Mouse (Mus musculus): ENCODE data around the gene Pdilt. TPM values are rescaled to one million over a fixed set of nuclear protein-coding genes. Genes with fewer than 3 reads are reported as not detected.

Gene Pdilt
- total RNA-seq, 2 experiments from 2014 or later = not detected

GRCm38 (mm10) chr7:119513056-119513455, 10.2 kb downstream of the Pdilt start:
- DNase-seq (ENCODE audit: low spot score in 2 of 2) = peak; percentile 39 to 53

DNA sequence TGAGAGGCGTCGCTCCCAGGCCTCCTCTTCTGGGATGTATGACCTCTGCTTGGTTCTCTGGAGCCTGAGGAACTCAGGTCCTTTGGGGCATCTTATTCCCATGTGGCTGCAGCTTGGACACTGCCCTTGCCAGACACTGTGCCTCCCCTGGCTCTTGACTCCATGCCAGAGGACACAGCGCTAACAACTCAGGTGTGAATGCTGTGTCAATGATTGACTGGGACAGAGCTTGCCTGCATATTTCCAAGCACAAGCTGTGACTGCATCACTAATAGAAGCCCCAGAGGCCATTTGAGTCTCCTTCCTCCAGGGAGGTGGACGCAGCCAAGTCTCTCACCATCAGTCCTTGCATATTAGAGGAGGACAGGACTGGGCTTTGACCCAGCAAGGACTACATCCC, 12.1 kb downstream of the Pdilt start:
- DNase-seq (ENCODE audit: low spot score in 2 of 2) = no peak

GRCm38 (mm10) chr7:119490041-119490780, 33.1 kb downstream of the Pdilt start:
- no peak for DNase-seq (ENCODE audit: low spot score in 2 of 2)

DNA sequence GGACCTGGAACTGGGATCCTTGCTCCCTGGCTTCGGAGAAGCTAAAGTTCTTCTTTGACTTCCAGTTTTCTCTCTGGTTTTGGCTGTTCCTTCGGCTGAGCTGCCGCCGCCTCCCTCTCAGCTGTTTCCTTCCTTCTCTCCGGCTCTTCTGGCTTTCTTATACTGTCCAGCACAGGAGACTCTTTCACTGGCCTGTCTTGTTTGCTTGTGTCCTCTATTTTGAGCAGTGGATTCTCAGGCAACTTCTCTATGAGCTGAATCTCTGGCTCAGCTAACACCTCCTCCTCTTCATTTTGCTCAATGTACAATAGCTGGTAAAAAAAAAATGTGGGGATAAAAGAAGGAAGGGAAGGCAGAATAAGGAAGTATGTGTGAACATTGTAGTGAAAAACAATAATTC, 36.6 kb downstream of the Pdilt start:
- DNase-seq (ENCODE audit: low spot score in 2 of 2) = no peak

DNA sequence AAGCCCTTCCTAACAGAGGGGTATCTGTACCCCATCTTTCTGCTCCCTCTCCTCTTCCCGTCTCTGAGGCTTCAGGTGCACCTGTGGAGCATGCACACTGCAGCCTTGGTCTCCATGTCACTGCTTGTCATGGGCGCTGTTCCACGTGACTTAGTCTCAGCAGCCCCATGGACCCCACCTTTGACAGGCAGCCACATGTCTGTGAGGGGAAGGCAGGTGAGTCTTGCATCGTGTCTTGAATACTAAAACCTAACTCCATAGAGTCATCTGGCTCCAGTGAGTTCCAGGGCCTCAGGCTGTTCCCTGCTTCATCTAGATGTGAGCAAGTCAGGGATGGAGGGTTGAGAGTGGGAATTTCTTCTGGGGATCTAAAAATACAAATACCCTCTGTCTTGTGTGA, 39.1 kb downstream of the Pdilt start:
- no peak for DNase-seq (ENCODE audit: low spot score in 2 of 2)

DNA sequence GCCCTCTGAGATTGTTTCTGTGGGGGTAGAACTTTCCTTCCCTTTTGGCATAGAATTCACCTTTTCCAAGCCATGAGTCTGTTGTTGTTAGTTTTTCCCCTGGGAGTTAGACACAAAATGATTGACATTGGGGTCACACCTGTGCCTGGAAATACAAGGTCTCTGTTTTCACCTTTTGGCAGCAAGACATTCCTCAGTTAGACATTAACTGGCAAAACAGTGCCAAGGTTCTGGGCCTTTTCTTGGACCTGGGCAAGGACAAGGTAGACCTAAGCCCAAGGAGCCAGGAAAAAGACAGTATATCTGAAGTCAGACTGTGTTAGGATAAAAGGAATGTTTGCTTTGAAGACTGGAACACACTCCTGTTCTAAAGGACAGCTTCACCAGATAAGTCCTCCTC, 44.0 kb downstream of the Pdilt start, which contains the start of gene Umod:
Umod (minus strand) TSS at position 27 of the 400 bp plus-strand sequence.
- no peak for DNase-seq (ENCODE audit: low spot score in 2 of 2)

GRCm38 (mm10) chr7:119476500-119477389, 46.5 kb downstream of the Pdilt start:
- DNase-seq (ENCODE audit: low spot score in 2 of 2) = no peak

DNA sequence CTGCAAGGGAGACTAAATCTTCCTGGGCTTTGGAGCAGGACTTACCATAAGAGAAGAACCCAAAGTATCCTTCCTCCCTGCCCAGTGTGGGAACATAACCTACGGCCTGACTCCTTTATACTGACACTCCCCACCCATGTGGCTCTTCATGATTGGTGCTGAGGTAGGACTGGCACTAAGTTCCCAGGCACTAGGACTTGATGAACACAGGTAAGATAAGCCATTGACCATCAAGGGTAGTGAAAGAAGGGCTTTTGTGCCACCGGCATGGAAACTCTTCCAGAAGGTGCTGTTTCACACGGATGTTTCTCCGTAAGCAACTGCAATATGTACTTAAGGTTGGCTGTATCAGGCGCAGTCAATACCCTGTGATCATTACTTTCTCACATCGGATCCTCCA, 64.1 kb downstream of the Pdilt start, which contains the start of gene Gp2:
Gp2 (minus strand) TSS at position 101 of the 400 bp plus-strand sequence.
- no peak for DNase-seq (ENCODE audit: low spot score in 2 of 2)

GRCm38 (mm10) chr7:119454192-119454591, 69.1 kb downstream of the Pdilt start:
- DNase-seq (ENCODE audit: low spot score in 2 of 2) = no peak

DNA sequence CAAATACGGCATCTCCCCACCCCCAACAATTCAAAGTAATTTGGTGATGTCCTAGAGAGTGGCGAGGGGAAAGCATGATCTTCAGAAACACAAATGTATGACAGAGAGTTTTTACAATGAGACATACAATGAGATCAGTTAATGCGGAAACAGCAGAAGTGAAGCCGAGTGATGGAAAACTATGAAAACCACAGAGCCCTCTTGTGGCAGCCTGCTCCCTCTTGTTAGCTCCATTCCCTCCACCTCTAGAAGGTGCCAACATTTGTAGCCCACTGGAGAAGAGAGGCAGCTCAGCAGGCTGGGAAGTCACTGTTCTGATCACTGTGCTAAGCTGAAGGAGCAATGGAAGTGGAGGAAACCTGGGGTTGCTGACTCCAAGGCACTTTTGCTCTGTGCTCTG, 79.4 kb downstream of the Pdilt start:
- peak in 1 of 2 experiments; percentile 17 for DNase-seq (ENCODE audit: low spot score in 2 of 2)

- no peak for DNase-seq (ENCODE audit: low spot score in 2 of 2)
These were observed 81.4 kb downstream of the Pdilt start for GRCm38 (mm10) chr7:119441938-119442337.

Other genes with a start within 250 kb of the Pdilt start
- gene Gp2, start 64.2 kb downstream of the Pdilt start, total RNA-seq (2021) = under 1 TPM; 0.21 to 0.24 TPM
- gene Umod, start 44.2 kb downstream of the Pdilt start, total RNA-seq (2021) = not detected
- gene Acsm5, start 4.0 kb downstream of the Pdilt start, total RNA-seq (2021) = under 1 TPM; 0.12 to 0.36 TPM
- not detected for gene Acsm2, start 30.9 kb upstream of the Pdilt start, total RNA-seq (2021)
- gene Acsm1, start 83.5 kb upstream of the Pdilt start, total RNA-seq (2021) = not detected
- not detected for gene Acsm4, start 166.5 kb upstream of the Pdilt start, total RNA-seq (2021)
- gene Thumpd1, start 197.3 kb upstream of the Pdilt start, total RNA-seq (2021) = 10 to 100 TPM; 38.3 to 38.8 TPM
- gene Acsm3, start 237.4 kb upstream of the Pdilt start, total RNA-seq (2021) = not detected

Data from layer of hippocampus, postnatal 14 days (tissue).